Mouse (Mus musculus) liver, embryonic 14.5 days (tissue): ENCODE results near the gene Tdg.

ENCODE experiments used
- CTCF ChIP-seq: IDR thresholded peaks from 2 replicates; pipeline ENCODE4 v1.5.1; 2016; ENCODE audit warnings: antibody characterized with exemption, low read depth, control low read depth
- EP300 ChIP-seq: IDR thresholded peaks from 2 replicates; pipeline ENCODE4 v1.6.1; 2016; ENCODE audit warnings: antibody characterized with exemption, low read depth

DNA sequence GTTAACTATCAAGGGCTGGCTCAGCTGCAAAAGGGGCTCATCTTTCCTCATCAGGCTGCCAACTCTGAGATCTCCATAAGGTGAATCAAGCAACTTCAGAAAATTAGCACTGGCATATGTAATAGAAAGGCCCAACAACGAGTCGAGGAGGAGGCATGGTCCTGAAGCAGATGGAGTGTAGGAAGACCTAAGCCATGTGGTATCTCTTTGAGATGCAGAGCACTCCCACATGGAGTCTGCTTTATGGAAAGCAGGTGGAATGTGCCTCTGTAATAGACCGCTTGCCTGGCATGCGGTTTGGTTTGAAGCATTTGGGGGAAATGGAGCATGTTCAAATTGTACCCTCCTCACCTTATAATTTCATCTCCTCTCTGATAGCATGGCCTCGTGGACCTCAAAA, 51.1 kb downstream of the Tdg start:
- TF ChIP-seq EP300 (no peak), CTCF (no peak)
